Mouse (Mus musculus) MEL (cell line): ENCODE results near the gene Src. TPM values are rescaled to one million over a fixed set of nuclear protein-coding genes. Genes with fewer than 3 reads are reported as not detected.
"Not testable (repeated sequence)": the region's sequence is repeated elsewhere in the genome, so short reads cannot be mapped to it uniquely, and the experiment has no call there.

Source experiments
- DNase-seq: peaks from one replicate; pipeline ENCODE4 v3.0.0; 2011; ENCODE audit warnings: low read depth, low spot score
- H3K27ac ChIP-seq: 2 replicates; pipeline ENCODE4 v1.5.1; 2012; ENCODE audit warnings: low read depth, mild to moderate bottlenecking, control low read depth, low read length, moderate library complexity; ENCODE audit not compliant: control insufficient read depth
- H3K27me3 ChIP-seq, 2 experiments: fragments of 150-350 bp in 1 of 2; sonication (generic) in 1 of 2; 2 replicates each; pipeline ENCODE4 v1.6.1; 2012; ENCODE audit warnings: low read length in 2 of 2, mild to moderate bottlenecking in 2 of 2, improper control_type of control experiment in 1 of 2, moderate library complexity in 1 of 2; ENCODE audit not compliant: insufficient read depth in 2 of 2, control insufficient read depth in 1 of 2
- H3K36me3 ChIP-seq, 2 experiments: 2 replicates each; pipeline ENCODE4 v1.6.1; 2012 to 2014; ENCODE audit warnings: low read length in 2 of 2, improper control_type of control experiment in 1 of 2, inconsistent platforms in 1 of 2, mild to moderate bottlenecking in 1 of 2; ENCODE audit not compliant: insufficient read depth in 2 of 2, control insufficient read depth in 1 of 2
- H3K4me1 ChIP-seq, 2 experiments: fragments of 150-350 bp in 1 of 2; sonication (generic) in 1 of 2; 2 replicates each; pipeline ENCODE4 v1.6.1; 2012; ENCODE audit warnings: low read length in 2 of 2, improper control_type of control experiment in 1 of 2, mild to moderate bottlenecking in 1 of 2; ENCODE audit not compliant: insufficient read depth in 2 of 2, control insufficient read depth in 1 of 2
- H3K4me3 ChIP-seq, 2 experiments: fragments of 150-350 bp in 1 of 2; sonication (generic) in 1 of 2; 2 replicates each; pipeline ENCODE4 v1.5.1; 2012; ENCODE audit warnings: low read depth in 2 of 2, low read length in 2 of 2, mild to moderate bottlenecking in 2 of 2, moderate library complexity in 2 of 2, control low read depth in 1 of 2, improper control_type of control experiment in 1 of 2; ENCODE audit not compliant: control insufficient read depth in 1 of 2, insufficient read depth in 1 of 2
- H3K79me2 ChIP-seq: 2 replicates; pipeline ENCODE4 v1.6.1; 2012; ENCODE audit warnings: mild to moderate bottlenecking, low read length, moderate library complexity; ENCODE audit not compliant: control insufficient read depth, poor library complexity, insufficient read depth
- H3K9ac ChIP-seq: 2 replicates; pipeline ENCODE4 v1.6.1; 2012; ENCODE audit warnings: low read depth, mild to moderate bottlenecking, control low read depth, low read length, moderate library complexity; ENCODE audit not compliant: control insufficient read depth, poor library complexity, severe bottlenecking
- H3K9me3 ChIP-seq: fragments of 150-350 bp; sonication (generic); replicated peaks from 2 replicates; pipeline ENCODE4 v1.6.1; 2012; ENCODE audit warnings: mild to moderate bottlenecking, low read length, improper control_type of control experiment, moderate library complexity; ENCODE audit not compliant: insufficient read depth
- BHLHE40 ChIP-seq: IDR thresholded peaks from 2 replicates; pipeline ENCODE4 v1.6.1; 2012; ENCODE audit warnings: low read depth, mild to moderate bottlenecking, inconsistent platforms, low read length, improper control_type of control experiment, borderline replicate concordance
- CHD1 ChIP-seq: IDR thresholded peaks from 2 replicates; pipeline ENCODE4 v1.6.1; 2012; ENCODE audit warnings: low read depth, mild to moderate bottlenecking, inconsistent platforms, low read length, improper control_type of control experiment
- CTCF ChIP-seq, 3 experiments: IDR thresholded peaks in 2 of 3; conservative IDR thresholded peaks in 1 of 3; 2 replicates each; pipeline ENCODE4 v1.5.1; 2011 to 2012; ENCODE audit warnings: low read length in 3 of 3, low read depth in 2 of 3, mild to moderate bottlenecking in 2 of 3, improper control_type of control experiment in 1 of 3, inconsistent platforms in 1 of 3, mixed read lengths in 1 of 3, moderate library complexity in 1 of 3; ENCODE audit not compliant: control insufficient read depth in 1 of 3, insufficient read depth in 1 of 3, poor library complexity in 1 of 3, severe bottlenecking in 1 of 3
- ELF1 ChIP-seq: IDR thresholded peaks from 2 replicates; pipeline ENCODE4 v1.6.1; 2014; ENCODE audit warnings: low read depth, mild to moderate bottlenecking, inconsistent platforms, low read length, improper control_type of control experiment, moderate library complexity
- ETS1 ChIP-seq: IDR thresholded peaks from 2 replicates; pipeline ENCODE4 v1.6.1; 2012; ENCODE audit warnings: low read depth, mild to moderate bottlenecking, inconsistent platforms, low read length, improper control_type of control experiment, moderate library complexity
- KAT2A ChIP-seq: conservative IDR thresholded peaks from 2 replicates; pipeline ENCODE4 v1.6.1; 2012; ENCODE audit warnings: low read depth, low read length, improper control_type of control experiment, inconsistent platforms
- MAX ChIP-seq: IDR thresholded peaks from 2 replicates; pipeline ENCODE4 v1.6.1; 2011; ENCODE audit warnings: low read length, improper control_type of control experiment
- MAZ ChIP-seq: IDR thresholded peaks from 2 replicates; pipeline ENCODE4 v1.6.1; 2012; ENCODE audit warnings: low read depth, mild to moderate bottlenecking, inconsistent platforms, low read length, improper control_type of control experiment
- MEF2A ChIP-seq: IDR thresholded peaks from 2 replicates; pipeline ENCODE4 v1.6.1; 2014; ENCODE audit warnings: low read depth, mild to moderate bottlenecking, inconsistent platforms, low read length, improper control_type of control experiment; ENCODE audit not compliant: poor library complexity, insufficient replicate concordance, severe bottlenecking; ENCODE audit errors: extremely low read depth
- MXI1 ChIP-seq: IDR thresholded peaks from 2 replicates; pipeline ENCODE4 v1.6.1; 2011; ENCODE audit warnings: mild to moderate bottlenecking, low read depth, low read length, improper control_type of control experiment
- MYC ChIP-seq: IDR thresholded peaks from 2 replicates; pipeline ENCODE4 v1.6.1; 2011; ENCODE audit warnings: low read depth, mild to moderate bottlenecking, low read length, improper control_type of control experiment, moderate library complexity
- NRF1 ChIP-seq: IDR thresholded peaks from 2 replicates; pipeline ENCODE4 v1.6.1; 2014; ENCODE audit warnings: low read depth, mild to moderate bottlenecking, inconsistent platforms, low read length, improper control_type of control experiment, moderate library complexity; ENCODE audit not compliant: poor library complexity, insufficient read depth, severe bottlenecking
- POLR2AphosphoS5 ChIP-seq: IDR thresholded peaks from 2 replicates; pipeline ENCODE4 v1.6.1; 2012; ENCODE audit warnings: low read depth, borderline replicate concordance, mild to moderate bottlenecking, inconsistent platforms, low read length, moderate library complexity, mixed read lengths
- RAD21 ChIP-seq: IDR thresholded peaks from 2 replicates; pipeline ENCODE4 v1.6.1; 2011; ENCODE audit warnings: mild to moderate bottlenecking, low read depth, low read length, improper control_type of control experiment
- RCOR1 ChIP-seq: IDR thresholded peaks from 2 replicates; pipeline ENCODE4 v1.6.1; 2012; ENCODE audit warnings: low read depth, mild to moderate bottlenecking, inconsistent platforms, low read length, improper control_type of control experiment
- SIN3A ChIP-seq: IDR thresholded peaks from 2 replicates; pipeline ENCODE4 v1.6.1; 2012; ENCODE audit warnings: low read length, improper control_type of control experiment, inconsistent platforms
- TAL1 ChIP-seq: IDR thresholded peaks from 2 replicates; pipeline ENCODE4 v1.6.1; 2012; ENCODE audit warnings: mild to moderate bottlenecking, inconsistent platforms, low read length, moderate library complexity, mixed read lengths
- TBP ChIP-seq: IDR thresholded peaks from 2 replicates; pipeline ENCODE4 v1.8.0; 2011; ENCODE audit warnings: low read depth, low read length, improper control_type of control experiment
- UBTF ChIP-seq: IDR thresholded peaks from 2 replicates; pipeline ENCODE4 v1.6.1; 2012; ENCODE audit warnings: low read depth, mild to moderate bottlenecking, inconsistent platforms, low read length, improper control_type of control experiment, moderate library complexity, borderline replicate concordance; ENCODE audit not compliant: insufficient read depth
- USF1 ChIP-seq: IDR thresholded peaks from 2 replicates; pipeline ENCODE4 v1.6.1; 2014; ENCODE audit warnings: low read depth, mild to moderate bottlenecking, inconsistent platforms, low read length, improper control_type of control experiment, moderate library complexity
- ZC3H11A ChIP-seq: IDR thresholded peaks from 2 replicates; pipeline ENCODE4 v1.6.1; 2012; ENCODE audit warnings: low read depth, mild to moderate bottlenecking, inconsistent platforms, low read length, improper control_type of control experiment
- ZNF384 ChIP-seq: IDR thresholded peaks from 2 replicates; pipeline ENCODE4 v1.6.1; 2012; ENCODE audit warnings: low read depth, mild to moderate bottlenecking, inconsistent platforms, low read length, improper control_type of control experiment
- polyA plus RNA-seq, 2 experiments: library from polyadenylated mRNA; stranded (reverse) in 1 of 2; unstranded in 1 of 2; fragments of >175 nt in 1 of 2; fragments of >200 nt in 1 of 2; gene quantifications; 2 replicates each; pipeline versions ENCODE4 v1.2.1 to v1.2.4; 2012; ENCODE audit warnings: low replicate concordance in 2 of 2, low read depth in 1 of 2; ENCODE audit not compliant: insufficient read length in 2 of 2, insufficient read depth in 1 of 2, missing spikeins in 1 of 2
- total RNA-seq: library from RNA; depleted of rRNA; stranded (reverse); fragments of 300-350 nt; gene quantifications from 2 replicates; pipeline ENCODE4 v1.2.3, GENCODE M21; 2012

Gene Src
- total and polyA plus RNA-seq, 3 experiments: 0.23 to 4.2 TPM; not detected in 1

- TF ChIP-seq ELF1 (no peak), NRF1 (no peak), POLR2AphosphoS5 (no peak), ETS1 (no peak), ZC3H11A (no peak), ZNF384 (no peak), MEF2A (no peak), MYC (no peak)
- H3K27me3 ChIP-seq: no peaks in the 10 kb centered on the region
- no peaks in the 10 kb centered on the region for H3K9me3 ChIP-seq
- H3K79me2 ChIP-seq: peaks cover 5% of the 10 kb centered on the region; the same call in 1 of the 2 replicates
- H3K9ac ChIP-seq: no peak overlapping the region
- no peaks in the 10 kb centered on the region; a peak in 2 of 4 replicates for H3K36me3 ChIP-seq
- H3K4me1 ChIP-seq: no peaks in the 10 kb centered on the region; a peak in 1 of 4 replicates
- H3K4me3 ChIP-seq: no peak overlapping the region
- DNase-seq: no peak
- no peak overlapping the region for H3K27ac ChIP-seq
These were observed 41.2 kb upstream of the Src start for GRCm38 (mm10) chr2:157376995-157377394.

DNA sequence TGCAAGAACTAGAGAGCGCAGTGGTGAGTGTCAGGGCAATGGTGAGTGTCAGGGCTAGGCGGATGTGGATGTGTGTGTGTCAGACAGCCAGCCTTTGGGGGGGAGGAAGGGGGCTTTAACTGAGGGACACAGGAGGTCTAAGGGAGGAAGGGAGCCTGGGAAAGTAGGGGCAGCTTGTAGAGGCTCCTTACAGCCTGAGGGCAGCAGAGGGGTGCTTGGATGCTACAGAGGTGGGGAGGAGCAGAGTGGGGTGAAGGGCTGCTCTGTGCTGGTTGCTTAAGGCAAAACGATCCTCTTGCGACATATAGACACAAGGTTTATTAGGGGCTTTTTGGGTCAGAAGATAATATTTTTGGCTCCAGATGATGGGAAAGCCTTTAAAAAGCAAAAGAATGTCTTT is 33.4 kb upstream of the Src start:
- no peak for TF ChIP-seq TBP
- TF ChIP-seq UBTF: no peak
- TF ChIP-seq ETS1: no peak
- no peak for TF ChIP-seq CTCF (IDR thresholded peaks at IDR 0.05 in 2 of 3, conservative IDR thresholded peaks at IDR 0.05 in 1 of 3; ENCODE audit: control insufficient read depth in 1 of 3, insufficient read depth in 1 of 3, low read depth in 2 of 3, low read length in 3 of 3, poor library complexity in 1 of 3, severe bottlenecking in 1 of 3)
- no peak for TF ChIP-seq USF1
- no peak for TF ChIP-seq MAZ
- no peak for TF ChIP-seq RAD21
- TF ChIP-seq SIN3A: no peak
- no peak for TF ChIP-seq MXI1
- TF ChIP-seq BHLHE40: no peak
- no peak for TF ChIP-seq CHD1
- no peak for TF ChIP-seq MAX
- TF ChIP-seq TAL1: no peak
- no peak for TF ChIP-seq KAT2A
- no peak for TF ChIP-seq ELF1
- no peak for TF ChIP-seq RCOR1
- H3K4me3 ChIP-seq: no peak overlapping the region
- no peaks in the 10 kb centered on the region; a peak in 1 of 4 replicates for H3K4me1 ChIP-seq
- H3K27me3 ChIP-seq: no peaks in the 10 kb centered on the region
- no peak overlapping the region for H3K27ac ChIP-seq
- no peak overlapping the region for H3K9ac ChIP-seq
- no peaks in the 10 kb centered on the region for H3K9me3 ChIP-seq
- DNase-seq: no peak
- no peaks in the 10 kb centered on the region for H3K36me3 ChIP-seq
- no peaks in the 10 kb centered on the region for H3K79me2 ChIP-seq

DNA sequence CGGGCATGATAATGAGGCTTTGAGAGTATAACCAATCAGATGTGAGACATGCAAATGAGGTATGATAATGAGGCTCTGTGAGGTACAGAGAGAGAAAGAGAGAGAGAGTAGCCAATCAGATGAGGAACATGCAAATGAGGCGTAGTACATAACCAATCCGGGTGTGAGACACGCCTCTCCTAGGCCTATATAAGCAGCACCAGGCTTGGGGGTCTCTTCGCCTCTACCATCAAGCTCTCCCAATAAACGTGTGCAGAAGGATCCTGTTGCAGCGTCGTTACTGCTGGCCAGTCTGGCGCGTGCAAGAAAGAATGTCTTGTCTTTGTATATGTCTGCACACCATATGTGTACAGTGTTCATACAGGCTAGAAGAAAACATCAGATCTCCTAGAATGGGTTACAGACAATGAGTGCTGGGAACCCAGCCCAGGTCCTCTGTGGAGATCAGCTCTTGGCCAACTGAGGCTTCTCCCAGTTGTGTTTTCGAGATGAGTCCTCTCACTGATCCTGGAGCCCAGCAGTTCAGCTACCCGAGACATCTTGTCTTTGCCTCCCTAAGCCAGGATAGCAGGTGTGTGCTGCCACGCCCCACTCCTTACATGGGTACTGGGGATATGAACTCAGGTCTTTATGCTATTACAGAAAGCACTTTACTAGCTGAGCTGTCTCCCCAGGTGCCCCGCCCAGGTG is 29.2 kb upstream of the Src start:
- H3K4me3 ChIP-seq, H3K27me3 ChIP-seq, H3K9ac ChIP-seq, H3K36me3 ChIP-seq, DNase-seq, H3K27ac ChIP-seq, H3K79me2 ChIP-seq, H3K9me3 ChIP-seq, H3K4me1 ChIP-seq: not testable (repeated sequence)
